Mouse (Mus musculus) embryonic facial prominence, embryonic 11.5 days (tissue): ENCODE results near the gene Mucl3. TPM values are rescaled to one million over a fixed set of nuclear protein-coding genes. Genes with fewer than 3 reads are reported as not detected.

Experiments used
- ATAC-seq: fragments of 200-750 bp; cut with Nextera tagmentation; replicated peaks from 2 replicates; pipeline ENCODE4 v1.8.0; 2017; ENCODE audit warnings: low read depth; ENCODE audit not compliant: insufficient number of reproducible peaks, low FRiP score, low TSS enrichment
- DNase-seq: peaks from one replicate; pipeline ENCODE4 v3.0.0-alpha.2; 2015; ENCODE audit warnings: low spot score
- H3K27ac ChIP-seq: fragments of 300-500 bp; sonication (generic); replicated peaks from 2 replicates; pipeline ENCODE4 v1.5.1; 2014; ENCODE audit warnings: mild to moderate bottlenecking, low read depth, low read length, control low read depth
- H3K27me3 ChIP-seq: fragments of 300-500 bp; sonication (generic); 2 replicates; pipeline ENCODE4 v1.6.1; 2014; ENCODE audit warnings: mild to moderate bottlenecking, low read length, moderate library complexity, mixed read lengths; ENCODE audit not compliant: control insufficient read depth, insufficient read depth
- H3K36me3 ChIP-seq: fragments of 300-500 bp; sonication (generic); replicated peaks from 2 replicates; pipeline ENCODE4 v1.6.1; 2014; ENCODE audit warnings: low read depth, mild to moderate bottlenecking, low read length, moderate library complexity, mixed read lengths; ENCODE audit not compliant: control insufficient read depth, insufficient read depth
- H3K4me1 ChIP-seq: fragments of 300-500 bp; sonication (generic); 2 replicates; pipeline ENCODE4 v1.6.1; 2014; ENCODE audit warnings: low read length, mixed read lengths; ENCODE audit not compliant: control insufficient read depth, insufficient read depth
- H3K4me2 ChIP-seq: fragments of 300-500 bp; sonication (generic); 2 replicates; pipeline ENCODE4 v1.6.1; 2014; ENCODE audit warnings: low read depth, mild to moderate bottlenecking, control low read depth, low read length, moderate library complexity
- H3K4me3 ChIP-seq: fragments of 300-500 bp; sonication (generic); 2 replicates; pipeline ENCODE4 v1.5.1; 2014; ENCODE audit warnings: low read depth, low read length, control low read depth
- H3K9ac ChIP-seq: fragments of 300-500 bp; sonication (generic); replicated peaks from 2 replicates; pipeline ENCODE4 v1.6.1; 2014; ENCODE audit warnings: mild to moderate bottlenecking, control low read depth, low read length
- H3K9me3 ChIP-seq: fragments of 300-500 bp; sonication (generic); replicated peaks from 2 replicates; pipeline ENCODE4 v1.6.1; 2016; ENCODE audit warnings: mild to moderate bottlenecking, low read length, inconsistent platforms, mixed read lengths; ENCODE audit not compliant: control insufficient read depth
- WGBS: fragments of 180-500 bp; shearing (Covaris S2); extraction: QIAGEN DNeasy Blood & Tissue Kit; methylation state at CpG from one replicate; pipeline ENCODE4 v1.1.7; 2014; 5-methylcytosine and 5-hydroxymethylcytosine counted together
- polyA plus RNA-seq: library from polyadenylated mRNA; unstranded; fragments of >200 nt; fragmentation: Nextera tagmentation; extraction: Ambion mirVana; gene quantifications from 2 replicates; pipeline ENCODE4 v1.2.1, GENCODE M21; 2014

Gene Mucl3
- polyA plus RNA-seq = 0.13 and 0.28 TPM in 2 replicates

- Histone ChIP-seq H3K9ac (no peak within 1 kb of the TSS), H3K9me3 (no peaks in the 10 kb centered on the region), H3K4me2 (no peak within 1 kb of the TSS), H3K27me3 (no peaks in the 10 kb centered on the region), H3K36me3 (no peaks in the 10 kb centered on the region), H3K27ac (no peak within 1 kb of the TSS), H3K4me1 (no peaks in the 10 kb centered on the region), H3K4me3 (no peak within 1 kb of the TSS)
- no peak for ATAC-seq
- DNase-seq = no peak
- 79% methylated on average over 13 of the region's 13 CpGs for WGBS
These were observed at the start of gene Mucl3 for GRCm38 (mm10) chr17:35643609-35644236. Mucl3 (minus strand) TSS chr17:35643695.

DNA sequence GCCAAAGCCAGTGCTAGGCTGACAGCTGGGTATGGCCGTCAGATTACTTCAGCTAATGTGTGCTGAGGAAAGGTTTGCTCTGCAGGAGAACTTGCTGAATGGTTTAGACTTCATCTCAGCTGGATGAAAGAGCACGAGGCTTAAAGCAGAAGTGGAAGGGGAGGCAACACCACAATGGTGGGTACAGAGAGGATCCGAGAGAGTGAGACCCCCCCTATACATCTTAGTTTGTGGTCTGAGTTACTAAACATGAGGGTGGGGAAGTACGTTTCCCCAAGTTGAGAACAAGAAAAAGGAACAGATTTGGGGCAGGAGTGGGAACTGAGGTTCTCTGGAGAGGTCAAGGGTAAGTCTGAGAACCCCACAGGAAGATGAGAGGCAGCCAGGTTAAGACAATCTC is 48.9 kb upstream of the Mucl3 start:
- no peak for ATAC-seq
- DNase-seq = no peak
- Histone ChIP-seq H3K4me2 (no peak overlapping the region), H3K36me3 (peaks cover 6% of the 10 kb centered on the region), H3K4me3 (no peak overlapping the region), H3K9me3 (no peaks in the 10 kb centered on the region), H3K9ac (no peak overlapping the region), H3K27me3 (no peaks in the 10 kb centered on the region), H3K27ac (no peak overlapping the region), H3K4me1 (0 out of 2 replicates have a peak, but pooled peaks cover 3% of the 10 kb centered on the region)
- WGBS = 84% methylated on average over 4 of the region's 4 CpGs

- Histone ChIP-seq H3K27ac (no peak overlapping the region), H3K9ac (no peak overlapping the region), H3K4me1 (no peaks in the 10 kb centered on the region), H3K27me3 (no peaks in the 10 kb centered on the region), H3K4me3 (no peak overlapping the region), H3K9me3 (no peaks in the 10 kb centered on the region), H3K36me3 (peaks cover 10% of the 10 kb centered on the region), H3K4me2 (no peak overlapping the region)
- no peak for ATAC-seq
- no peak for DNase-seq
- WGBS = 80% methylated on average over 4 of the region's 4 CpGs
These were observed 48.3 kb upstream of the Mucl3 start for GRCm38 (mm10) chr17:35691811-35692210.

GRCm38 (mm10) chr17:35689936-35690645 is 46.6 kb upstream of the Mucl3 start:
- Histone ChIP-seq H3K4me1 (no peaks in the 10 kb centered on the region), H3K4me3 (no peak overlapping the region), H3K27ac (no peak overlapping the region), H3K27me3 (no peaks in the 10 kb centered on the region), H3K36me3 (peaks cover 10% of the 10 kb centered on the region), H3K9ac (no peak overlapping the region), H3K4me2 (no peak overlapping the region), H3K9me3 (no peaks in the 10 kb centered on the region)
- DNase-seq (no peak), ATAC-seq (no peak)
- 91% methylated on average over 18 of the region's 18 CpGs for WGBS

- no peaks in the 10 kb centered on the region for H3K9me3 ChIP-seq
- no peak overlapping the region for H3K9ac ChIP-seq
- no peak overlapping the region for H3K27ac ChIP-seq
- no peak overlapping the region for H3K4me2 ChIP-seq
- no peaks in the 10 kb centered on the region for H3K27me3 ChIP-seq
- WGBS = 89% methylated on average over 25 of the region's 25 CpGs
- peaks cover 10% of the 10 kb centered on the region for H3K36me3 ChIP-seq
- ATAC-seq (no peak), DNase-seq (no peak)
- no peaks in the 10 kb centered on the region for H3K4me1 ChIP-seq
- no peak overlapping the region for H3K4me3 ChIP-seq
These were observed 45.1 kb upstream of the Mucl3 start for GRCm38 (mm10) chr17:35688347-35689175.

- no peaks in the 10 kb centered on the region for H3K9me3 ChIP-seq
- DNase-seq = no peak
- H3K27me3 ChIP-seq = no peaks in the 10 kb centered on the region
- no peak overlapping the region for H3K9ac ChIP-seq
- H3K36me3 ChIP-seq = peaks cover 10% of the 10 kb centered on the region
- no peak overlapping the region for H3K27ac ChIP-seq
- ATAC-seq = no peak
- no peak overlapping the region for H3K4me3 ChIP-seq
- no peaks in the 10 kb centered on the region for H3K4me1 ChIP-seq
- 79% methylated on average over 9 of the region's 9 CpGs for WGBS
- H3K4me2 ChIP-seq = no peak overlapping the region
These were observed 41.6 kb upstream of the Mucl3 start for GRCm38 (mm10) chr17:35685061-35685460.

DNA sequence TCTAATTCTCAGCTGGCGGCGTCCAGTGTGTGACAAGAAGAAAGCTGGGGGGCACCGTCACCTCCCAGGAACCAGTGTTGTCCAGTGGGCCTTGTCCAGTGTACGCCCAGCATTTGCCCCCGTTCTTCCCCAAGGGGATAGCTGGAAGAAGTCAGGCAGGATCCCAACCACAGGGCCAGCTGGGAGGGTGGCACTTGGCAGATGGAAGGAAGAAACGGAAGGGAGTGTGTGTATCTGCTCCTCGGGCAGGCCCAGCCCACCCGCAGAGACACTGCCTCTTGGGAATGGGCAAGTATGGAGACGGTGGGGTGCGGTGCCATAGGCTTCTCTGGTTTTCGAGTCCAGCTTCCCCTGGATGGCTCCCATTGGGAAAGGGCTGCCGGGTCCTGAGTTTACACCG is 38.5 kb upstream of the Mucl3 start:
- no peak overlapping the region for H3K9ac ChIP-seq
- ATAC-seq = no peak
- H3K4me1 ChIP-seq = no peaks in the 10 kb centered on the region
- 92% methylated on average over 13 of the region's 13 CpGs for WGBS
- no peak overlapping the region for H3K4me2 ChIP-seq
- H3K27me3 ChIP-seq = no peaks in the 10 kb centered on the region
- no peak overlapping the region for H3K27ac ChIP-seq
- no peak for DNase-seq
- H3K4me3 ChIP-seq = no peak overlapping the region
- H3K9me3 ChIP-seq = no peaks in the 10 kb centered on the region
- H3K36me3 ChIP-seq = peaks cover under 1% of the 10 kb centered on the region

DNA sequence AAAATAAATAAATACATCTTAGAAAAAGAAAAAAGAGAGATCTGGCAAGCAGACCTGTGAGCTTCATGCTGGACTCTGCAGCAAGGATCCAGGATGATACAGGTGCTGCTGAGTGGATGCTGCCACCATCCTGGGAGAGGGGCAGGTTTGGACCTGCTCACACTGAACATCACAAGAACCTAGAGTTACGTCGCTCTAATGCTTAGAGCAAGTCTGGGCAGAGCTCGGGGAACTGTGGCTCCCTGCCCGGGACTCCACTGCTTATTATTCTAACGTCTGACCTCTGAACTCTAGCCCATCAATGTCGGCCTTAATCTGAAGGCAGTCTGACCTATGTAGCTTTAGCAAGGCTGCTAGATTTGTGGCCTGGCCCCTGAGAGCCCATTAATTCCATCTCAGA is 37.1 kb upstream of the Mucl3 start:
- H3K9me3 ChIP-seq = no peaks in the 10 kb centered on the region
- ATAC-seq = no peak
- WGBS = 20% methylated on average over 6 of the region's 6 CpGs
- peak; percentile 39 for DNase-seq
- H3K27ac ChIP-seq = no peak overlapping the region
- no peak overlapping the region for H3K4me2 ChIP-seq
- no peak overlapping the region for H3K9ac ChIP-seq
- no peaks in the 10 kb centered on the region; the same call in 1 of the 2 replicates for H3K36me3 ChIP-seq
- H3K27me3 ChIP-seq = no peaks in the 10 kb centered on the region
- no peaks in the 10 kb centered on the region for H3K4me1 ChIP-seq
- no peak overlapping the region for H3K4me3 ChIP-seq
